Mouse (Mus musculus): ENCODE results near the gene Gm49776. TPM values are rescaled to one million over a fixed set of nuclear protein-coding genes. Genes with fewer than 3 reads are reported as not detected.

Gene Gm49776
- polyA plus RNA-seq, 1 experiment from 2014 or later = 3.5 TPM

- Histone ChIP-seq H3K4me2 (replicated peaks) (no peak overlapping the region), H3K9me3 (no peaks in the 10 kb centered on the region), H3K4me1 (peaks cover 47% of the 10 kb centered on the region), H3K4me3 (no peak overlapping the region), H3K27me3 (no peaks in the 10 kb centered on the region), H3K27ac (no peak overlapping the region), H3K9ac (peak overlapping the region; percentile 35; the same call in 1 of the 2 replicates), H3K36me3 (peaks cover 23% of the 10 kb centered on the region)
- 61% methylated on average over 4 of the region's 4 CpGs for WGBS
- ATAC-seq (ENCODE audit: low FRiP score, low read depth) = no peak
Measured at GRCm38 (mm10) chr16:18231451-18231850, 26.7 kb downstream of the Gm49776 start.

GRCm38 (mm10) chr16:18231047-18231446, 27.1 kb downstream of the Gm49776 start:
- Histone ChIP-seq H3K4me3 (no peak overlapping the region), H3K4me1 (peaks cover 43% of the 10 kb centered on the region), H3K9me3 (no peaks in the 10 kb centered on the region), H3K27me3 (no peaks in the 10 kb centered on the region), H3K4me2 (replicated peaks) (no peak overlapping the region), H3K36me3 (peaks cover 27% of the 10 kb centered on the region), H3K27ac (no peak overlapping the region), H3K9ac (no peak overlapping the region; the same call in 1 of the 2 replicates)
- no peak for ATAC-seq (ENCODE audit: low FRiP score, low read depth)
- 87% methylated on average over 3 of the region's 3 CpGs for WGBS

GRCm38 (mm10) chr16:18230617-18231016, 27.5 kb downstream of the Gm49776 start:
- Histone ChIP-seq H3K9me3 (no peaks in the 10 kb centered on the region), H3K4me1 (peaks cover 39% of the 10 kb centered on the region), H3K27me3 (no peaks in the 10 kb centered on the region), H3K4me3 (no peak overlapping the region), H3K27ac (no peak overlapping the region), H3K9ac (no peak overlapping the region), H3K36me3 (peaks cover 32% of the 10 kb centered on the region), H3K4me2 (replicated peaks) (no peak overlapping the region)
- WGBS = 90% methylated on average over 6 of the region's 6 CpGs
- ATAC-seq (ENCODE audit: low FRiP score, low read depth) = no peak

- no peaks in the 10 kb centered on the region for H3K9me3 ChIP-seq
- H3K27me3 ChIP-seq = no peaks in the 10 kb centered on the region
- peaks cover 37% of the 10 kb centered on the region for H3K4me1 ChIP-seq
- H3K4me3 ChIP-seq = no peak overlapping the region
- 58% methylated on average over 11 of the region's 11 CpGs for WGBS
- peak overlapping the region; percentile 16; the same call in 1 of the 2 replicates for H3K4me2 ChIP-seq (replicated peaks)
- peaks cover 42% of the 10 kb centered on the region for H3K36me3 ChIP-seq
- ATAC-seq (ENCODE audit: low FRiP score, low read depth) = no peak
- peak overlapping the region; percentile 33; the same call in 1 of the 2 replicates for H3K27ac ChIP-seq
- no peak overlapping the region; the same call in 1 of the 2 replicates for H3K9ac ChIP-seq
Measured at GRCm38 (mm10) chr16:18229622-18230021, 28.5 kb downstream of the Gm49776 start.

GRCm38 (mm10) chr16:18228856-18229255, 29.3 kb downstream of the Gm49776 start:
- Histone ChIP-seq H3K27ac (no peak overlapping the region), H3K36me3 (peaks cover 49% of the 10 kb centered on the region), H3K9ac (no peak overlapping the region), H3K4me1 (peaks cover 30% of the 10 kb centered on the region), H3K27me3 (no peaks in the 10 kb centered on the region), H3K4me2 (replicated peaks) (no peak overlapping the region), H3K4me3 (no peak overlapping the region), H3K9me3 (no peaks in the 10 kb centered on the region)
- 89% methylated on average over 4 of the region's 4 CpGs for WGBS
- no peak for ATAC-seq (ENCODE audit: low FRiP score, low read depth)

GRCm38 (mm10) chr16:18227897-18228422, 30.2 kb downstream of the Gm49776 start:
- H3K27ac ChIP-seq = no peak overlapping the region
- ATAC-seq (ENCODE audit: low FRiP score, low read depth) = no peak
- H3K27me3 ChIP-seq = no peaks in the 10 kb centered on the region
- WGBS = 96% methylated on average over 20 of the region's 20 CpGs
- no peak overlapping the region for H3K9ac ChIP-seq
- no peak overlapping the region for H3K4me2 ChIP-seq (replicated peaks)
- H3K4me3 ChIP-seq = no peak overlapping the region
- peaks cover 21% of the 10 kb centered on the region for H3K4me1 ChIP-seq
- H3K9me3 ChIP-seq = no peaks in the 10 kb centered on the region
- peaks cover 58% of the 10 kb centered on the region for H3K36me3 ChIP-seq

- peaks cover 21% of the 10 kb centered on the region for H3K4me1 ChIP-seq
- no peaks in the 10 kb centered on the region for H3K9me3 ChIP-seq
- peaks cover 66% of the 10 kb centered on the region for H3K36me3 ChIP-seq
- no peak overlapping the region for H3K27ac ChIP-seq
- ATAC-seq (ENCODE audit: low FRiP score, low read depth) = no peak
- WGBS = 91% methylated on average over 13 of the region's 13 CpGs
- no peak overlapping the region for H3K4me2 ChIP-seq (replicated peaks)
- no peak overlapping the region for H3K4me3 ChIP-seq
- no peaks in the 10 kb centered on the region for H3K27me3 ChIP-seq
- H3K9ac ChIP-seq = no peak overlapping the region
Measured at GRCm38 (mm10) chr16:18227187-18227586, 30.9 kb downstream of the Gm49776 start.

GRCm38 (mm10) chr16:18222188-18222587, 35.9 kb downstream of the Gm49776 start:
- H3K9ac ChIP-seq = no peak overlapping the region
- H3K9me3 ChIP-seq = no peaks in the 10 kb centered on the region
- ATAC-seq (ENCODE audit: low FRiP score, low read depth) = no peak
- H3K36me3 ChIP-seq = peaks cover 61% of the 10 kb centered on the region
- 87% methylated on average over 11 of the region's 11 CpGs for WGBS
- peaks cover 27% of the 10 kb centered on the region for H3K4me1 ChIP-seq
- H3K27ac ChIP-seq = no peak overlapping the region
- no peak overlapping the region for H3K4me3 ChIP-seq
- no peak overlapping the region for H3K4me2 ChIP-seq (replicated peaks)
- no peaks in the 10 kb centered on the region for H3K27me3 ChIP-seq

GRCm38 (mm10) chr16:18221543-18221898, 36.6 kb downstream of the Gm49776 start:
- no peak overlapping the region for H3K4me2 ChIP-seq (replicated peaks)
- ATAC-seq (ENCODE audit: low FRiP score, low read depth) = no peak
- peaks cover 54% of the 10 kb centered on the region for H3K36me3 ChIP-seq
- no peaks in the 10 kb centered on the region for H3K9me3 ChIP-seq
- H3K4me3 ChIP-seq = no peak overlapping the region
- 81% methylated on average over 11 of the region's 11 CpGs for whole genome bisulfite sequencing
- H3K27me3 ChIP-seq = no peaks in the 10 kb centered on the region
- H3K9ac ChIP-seq = no peak overlapping the region
- H3K4me1 ChIP-seq = peaks cover 27% of the 10 kb centered on the region
- no peak overlapping the region for H3K27ac ChIP-seq

- no peak overlapping the region for H3K4me3 ChIP-seq
- H3K4me1 ChIP-seq = peaks cover 27% of the 10 kb centered on the region
- ATAC-seq (ENCODE audit: low FRiP score, low read depth) = no peak
- H3K9me3 ChIP-seq = no peaks in the 10 kb centered on the region
- H3K9ac ChIP-seq = no peak overlapping the region
- H3K36me3 ChIP-seq = peaks cover 49% of the 10 kb centered on the region
- H3K4me2 ChIP-seq (replicated peaks) = no peak overlapping the region
- 88% methylated on average over 6 of the region's 6 CpGs for WGBS
- no peak overlapping the region for H3K27ac ChIP-seq
- H3K27me3 ChIP-seq = no peaks in the 10 kb centered on the region
Measured at GRCm38 (mm10) chr16:18220856-18221542, 37.1 kb downstream of the Gm49776 start.

GRCm38 (mm10) chr16:18220001-18220400, 38.1 kb downstream of the Gm49776 start:
- H3K4me3 ChIP-seq = no peak overlapping the region
- peaks cover 39% of the 10 kb centered on the region for H3K36me3 ChIP-seq
- no peak overlapping the region for H3K9ac ChIP-seq
- no peak overlapping the region for H3K4me2 ChIP-seq (replicated peaks)
- no peaks in the 10 kb centered on the region for H3K9me3 ChIP-seq
- H3K27me3 ChIP-seq = no peaks in the 10 kb centered on the region
- H3K4me1 ChIP-seq = peaks cover 27% of the 10 kb centered on the region
- H3K27ac ChIP-seq = peak overlapping the region; percentile 66; the same call in 1 of the 2 replicates
- whole genome bisulfite sequencing = 40% methylated on average over 8 of the region's 8 CpGs
- peak; percentile 83 for ATAC-seq (ENCODE audit: low FRiP score, low read depth)

GRCm38 (mm10) chr16:18218580-18218996, 39.5 kb downstream of the Gm49776 start:
- Histone ChIP-seq H3K4me3 (no peak overlapping the region), H3K27me3 (no peaks in the 10 kb centered on the region), H3K4me1 (peaks cover 37% of the 10 kb centered on the region), H3K27ac (no peak overlapping the region; the same call in 1 of the 2 replicates), H3K36me3 (peaks cover 25% of the 10 kb centered on the region), H3K4me2 (replicated peaks) (no peak overlapping the region), H3K9ac (peak overlapping the region; percentile 13; the same call in 1 of the 2 replicates), H3K9me3 (no peaks in the 10 kb centered on the region)
- ATAC-seq (ENCODE audit: low FRiP score, low read depth) = no peak
- 69% methylated on average over 9 of the region's 9 CpGs for WGBS

Data from limb, embryonic 13.5 days (tissue).